Mouse (Mus musculus) brain, embryonic 14.5 days (tissue): ENCODE measurements at regions not wholly inside any gene's neighbourhood (a gene's known extent, or its start where the extent isn't known, plus 50 kb on each side); places are given as distances from the start of the nearest gene placed in this dataset.

Experiments
- CTCF ChIP-seq: fragments of 200-500 bp; IDR thresholded peaks from 2 replicates; pipeline ENCODE4 v1.5.1; 2012; ENCODE audit warnings: inconsistent platforms, mild to moderate bottlenecking, moderate library complexity, borderline replicate concordance; ENCODE audit not compliant: insufficient read depth, insufficient read length; ENCODE audit errors: extremely low read depth
- POLR2A ChIP-seq: fragments of 200-500 bp; IDR thresholded peaks from 2 replicates; pipeline ENCODE4 v1.6.1; 2012; ENCODE audit warnings: mild to moderate bottlenecking, inconsistent platforms, borderline replicate concordance; ENCODE audit not compliant: poor library complexity, insufficient read depth, insufficient read length, severe bottlenecking; ENCODE audit errors: extremely low read depth

GRCm38 (mm10) chr4:89061619-89062018 lies 75.3 kb upstream of the Mtap start:
- TF ChIP-seq CTCF (no peak), POLR2A (no peak)
